Mouse (Mus musculus) small intestine, adult 2 months (tissue): ENCODE results near the gene Epb41l2.

Experiments used
- CTCF ChIP-seq: fragments of 200-500 bp; IDR thresholded peaks from 2 replicates; pipeline ENCODE4 v1.5.1; 2012; ENCODE audit warnings: low read depth, mild to moderate bottlenecking, control low read depth, inconsistent platforms, low read length, moderate library complexity, mixed read lengths; ENCODE audit not compliant: insufficient replicate concordance, insufficient read length; ENCODE audit errors: extremely low read depth
- POLR2A ChIP-seq: fragments of 200-500 bp; IDR thresholded peaks from 2 replicates; pipeline ENCODE4 v1.6.1; 2012; ENCODE audit warnings: low read depth, mild to moderate bottlenecking, control low read depth, inconsistent platforms, low read length, moderate library complexity

GRCm38 (mm10) chr10:25415188-25415717 lies 55.7 kb downstream of the Epb41l2 start:
- no peak for TF ChIP-seq POLR2A
- TF ChIP-seq CTCF = peak; percentile 49; the same call in 1 of the 2 replicates
